Mouse (Mus musculus): ENCODE results near the gene Aldh16a1. TPM values are rescaled to one million over a fixed set of nuclear protein-coding genes. Genes with fewer than 3 reads are reported as not detected.

Gene Aldh16a1
- 10 to 100 TPM; 13.3 to 16.7 TPM for total RNA-seq (2021)

DNA sequence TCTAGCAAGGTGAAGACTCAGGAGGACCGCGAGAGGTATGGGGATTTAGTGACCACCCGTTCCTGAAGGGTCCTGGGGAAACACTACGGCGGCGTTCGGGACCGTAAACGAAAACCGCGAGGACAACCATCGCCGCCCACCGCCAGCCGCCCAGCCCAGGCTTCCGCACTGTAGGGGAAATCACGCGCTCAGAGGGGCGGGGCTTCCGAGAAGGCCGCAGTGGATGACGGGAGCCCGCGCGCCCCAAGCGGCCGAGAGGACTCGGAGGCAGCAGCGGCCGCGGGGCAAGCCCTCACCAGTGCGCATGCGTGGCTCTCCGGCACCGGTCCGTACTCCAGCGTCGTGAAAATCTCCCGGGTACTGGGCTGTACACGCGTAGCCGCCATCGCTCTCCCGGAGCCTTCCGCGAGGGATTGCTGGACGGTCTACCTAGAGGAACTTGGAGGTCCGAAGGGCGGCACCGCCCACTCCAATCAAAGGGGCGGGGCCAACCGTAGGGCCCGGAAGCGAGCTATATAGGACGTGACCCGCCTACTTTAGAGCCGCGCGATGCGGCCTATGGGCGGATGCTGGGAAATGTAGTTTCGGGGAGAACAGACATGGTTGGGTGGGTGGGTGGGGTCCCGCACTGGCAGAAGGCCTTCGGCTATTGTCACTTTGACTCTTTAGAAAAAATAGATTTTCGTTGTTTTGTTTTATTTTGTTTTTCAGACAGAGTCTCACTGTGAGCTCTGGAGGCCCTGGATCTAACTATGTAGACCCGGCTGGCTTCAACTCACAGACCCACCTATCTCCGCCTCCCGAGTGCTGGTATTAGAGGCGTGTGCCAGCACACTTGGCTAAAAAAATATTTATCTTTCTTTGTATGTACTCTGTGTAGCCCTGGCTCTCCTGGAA is at the start of gene Aldh16a1, which contains the start of gene Pih1d1:
Aldh16a1 (minus strand) TSS at position 489 of the 897 bp plus-strand sequence.
Pih1d1 (plus strand) TSS at position 208 of the 897 bp plus-strand sequence.
- intact Hi-C loops (cut with DNase I), result no loop called here
- DNase-seq (ENCODE audit: extremely low spot score in 1 of 2, low spot score in 2 of 2), result peak; percentile 94 to 99

DNA sequence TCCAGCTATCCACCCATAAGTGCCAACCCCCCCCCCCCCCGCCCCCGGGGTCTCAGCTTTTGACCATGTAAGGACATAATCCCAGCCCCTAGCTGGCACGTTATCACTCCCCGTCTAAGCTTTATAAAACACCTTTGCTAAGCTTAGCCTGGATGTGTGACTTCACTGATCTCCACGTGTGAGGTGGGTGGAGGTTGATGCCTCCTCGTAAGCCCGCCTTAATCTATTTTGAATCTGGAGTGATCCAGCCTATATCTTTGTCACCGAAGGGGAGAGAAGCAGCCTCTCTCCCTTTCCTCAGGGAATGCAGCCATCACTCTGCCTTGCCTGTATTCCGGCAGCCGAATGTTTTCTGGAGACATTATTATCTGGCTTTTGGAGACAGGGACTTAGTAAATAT is 48.3 kb upstream of the Aldh16a1 start:
- no peak for DNase-seq (ENCODE audit: extremely low spot score in 1 of 2, low spot score in 2 of 2)
- intact Hi-C loops (cut with DNase I), result no loop called here

DNA sequence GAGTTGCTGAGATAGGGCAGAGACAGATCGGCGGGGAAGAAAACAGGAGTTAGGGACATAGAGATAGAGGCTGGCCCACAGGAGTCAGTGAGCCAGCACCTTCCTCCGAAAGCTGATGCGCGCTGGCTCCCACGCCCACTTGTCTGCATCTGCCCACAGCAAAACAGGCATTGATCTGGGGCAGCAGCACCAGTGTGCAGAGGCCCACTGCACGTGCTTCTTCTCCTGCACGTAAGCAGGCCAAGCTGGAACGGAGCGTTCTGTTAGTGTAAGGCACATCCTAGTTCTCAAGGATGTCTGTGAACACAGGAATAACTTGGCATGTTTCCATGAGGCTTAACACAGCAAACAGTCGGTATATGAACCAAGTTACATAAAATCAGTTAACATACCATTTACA is 44.6 kb upstream of the Aldh16a1 start:
- DNase-seq (ENCODE audit: extremely low spot score in 1 of 2, low spot score in 2 of 2), result no peak
- intact Hi-C loops (cut with DNase I), result loop anchor here (5.0 kb wide), 2 partner anchors 37 to 117 kb away; partner anchors contain the start of gene Slc17a7

- DNase-seq (ENCODE audit: extremely low spot score in 1 of 2, low spot score in 2 of 2), result peak; percentile 48 to 81
- intact Hi-C loops (cut with DNase I), result loop anchor here (5.0 kb wide), 2 partner anchors 36 to 116 kb away; partner anchors contain the start of gene Slc17a7
Measured at GRCm38 (mm10) chr7:45198435-45198834, 44.1 kb upstream of the Aldh16a1 start.

DNA sequence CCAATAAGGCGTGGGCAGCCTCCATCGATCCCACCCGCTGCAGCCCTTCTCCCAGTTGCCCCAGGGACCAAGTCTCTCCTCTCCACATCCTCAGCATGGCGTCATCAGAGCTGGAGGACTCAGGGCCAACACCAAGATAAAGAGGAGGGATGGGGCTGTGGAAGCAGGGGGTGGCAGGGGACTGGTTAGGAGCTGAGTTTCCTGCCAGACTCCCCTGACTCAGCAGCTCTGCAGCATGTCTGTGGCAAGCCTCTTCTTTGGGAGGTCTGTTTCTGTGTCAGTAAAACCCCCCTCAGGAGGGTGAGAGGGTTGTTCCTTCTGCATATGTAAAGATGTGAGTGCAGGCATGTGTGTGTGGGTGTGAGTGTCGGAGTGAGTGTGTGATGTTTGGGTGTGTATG is 42.6 kb upstream of the Aldh16a1 start:
- DNase-seq (ENCODE audit: extremely low spot score in 1 of 2, low spot score in 2 of 2), result no peak
- intact Hi-C loops (cut with DNase I), result loop anchor here (5.0 kb wide), 2 partner anchors 35 to 115 kb away; partner anchors contain the start of gene Slc17a7

GRCm38 (mm10) chr7:45196176-45196535 is 41.8 kb upstream of the Aldh16a1 start:
- intact Hi-C loops (cut with DNase I), result loop anchor here (5.0 kb wide), 2 partner anchors 34 to 114 kb away; partner anchors contain the start of gene Slc17a7
- DNase-seq (ENCODE audit: extremely low spot score in 1 of 2, low spot score in 2 of 2), result no peak

- no peak for DNase-seq (ENCODE audit: extremely low spot score in 1 of 2, low spot score in 2 of 2)
- intact Hi-C loops (cut with DNase I), result loop anchor here (5.0 kb wide), 2 partner anchors 33 to 113 kb away; partner anchors contain the start of gene Slc17a7
Measured at GRCm38 (mm10) chr7:45195341-45196175, 41.2 kb upstream of the Aldh16a1 start.

DNA sequence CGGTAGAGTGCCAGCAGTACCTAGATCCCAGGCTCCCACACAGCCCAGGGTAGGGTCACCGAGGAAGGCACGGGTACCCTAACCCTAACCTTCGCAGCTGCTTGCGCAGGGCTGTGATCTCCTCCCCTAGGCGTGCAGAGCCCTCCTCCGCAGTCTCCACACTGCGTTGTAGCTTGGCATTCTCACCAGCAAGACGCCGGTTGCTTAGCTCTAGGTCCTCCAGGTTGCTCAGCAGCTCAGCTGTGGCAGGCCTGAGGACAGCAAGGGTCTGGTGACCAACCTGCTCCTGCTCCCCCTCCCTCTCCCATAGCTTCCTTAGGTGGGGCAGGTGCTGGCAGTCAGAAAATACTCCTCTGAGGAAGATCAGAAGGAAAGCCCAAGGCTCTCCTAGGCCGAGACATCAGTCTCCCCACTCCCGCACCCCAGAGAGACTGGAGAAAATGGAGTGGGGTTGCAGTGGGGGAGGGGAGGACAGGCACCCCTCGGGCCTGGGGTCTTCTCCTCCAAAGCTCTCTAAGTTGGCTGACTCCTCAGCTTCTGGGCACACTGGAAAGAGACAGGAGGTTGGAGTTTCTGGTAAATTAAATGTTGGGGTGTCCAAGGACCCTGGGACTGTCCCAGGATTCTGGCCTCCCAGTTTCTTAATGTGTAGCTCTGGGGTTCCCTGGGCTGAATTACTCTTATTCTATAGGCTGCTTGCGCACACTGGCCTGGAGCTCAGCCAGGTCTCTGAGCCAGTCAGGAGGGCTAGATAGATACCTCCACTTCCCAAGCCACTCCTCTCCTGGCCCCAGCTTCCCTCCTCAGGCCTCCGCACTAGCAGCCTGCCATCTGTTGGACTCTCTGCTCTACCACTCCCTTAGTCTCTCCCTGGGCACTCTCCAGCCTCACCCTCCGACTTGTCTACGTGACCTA is 39.7 kb upstream of the Aldh16a1 start:
- intact Hi-C loops (cut with DNase I), result no loop called here
- no peak for DNase-seq (ENCODE audit: extremely low spot score in 1 of 2, low spot score in 2 of 2)

DNA sequence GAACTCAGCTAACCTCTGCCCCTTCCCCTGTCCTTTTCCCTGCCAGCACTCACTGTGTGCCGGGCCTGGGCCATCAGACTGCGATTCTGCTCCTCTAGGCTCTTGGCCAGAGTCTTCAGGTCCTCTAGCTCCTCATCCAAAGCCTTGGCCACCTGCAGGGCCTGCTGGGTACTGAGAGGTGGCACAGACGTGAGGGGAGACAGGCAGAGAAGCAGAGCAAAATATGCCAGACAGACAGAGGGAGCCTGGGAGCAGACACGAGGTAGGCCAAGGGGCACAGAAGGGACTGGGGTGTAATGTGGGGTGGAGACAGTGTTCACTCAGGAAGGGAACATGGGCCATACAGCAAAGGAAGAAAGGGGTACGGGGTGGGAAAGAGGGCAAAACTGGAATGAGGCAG is 39.0 kb upstream of the Aldh16a1 start:
- intact Hi-C loops (cut with DNase I), result no loop called here
- DNase-seq (ENCODE audit: extremely low spot score in 1 of 2, low spot score in 2 of 2), result no peak

DNA sequence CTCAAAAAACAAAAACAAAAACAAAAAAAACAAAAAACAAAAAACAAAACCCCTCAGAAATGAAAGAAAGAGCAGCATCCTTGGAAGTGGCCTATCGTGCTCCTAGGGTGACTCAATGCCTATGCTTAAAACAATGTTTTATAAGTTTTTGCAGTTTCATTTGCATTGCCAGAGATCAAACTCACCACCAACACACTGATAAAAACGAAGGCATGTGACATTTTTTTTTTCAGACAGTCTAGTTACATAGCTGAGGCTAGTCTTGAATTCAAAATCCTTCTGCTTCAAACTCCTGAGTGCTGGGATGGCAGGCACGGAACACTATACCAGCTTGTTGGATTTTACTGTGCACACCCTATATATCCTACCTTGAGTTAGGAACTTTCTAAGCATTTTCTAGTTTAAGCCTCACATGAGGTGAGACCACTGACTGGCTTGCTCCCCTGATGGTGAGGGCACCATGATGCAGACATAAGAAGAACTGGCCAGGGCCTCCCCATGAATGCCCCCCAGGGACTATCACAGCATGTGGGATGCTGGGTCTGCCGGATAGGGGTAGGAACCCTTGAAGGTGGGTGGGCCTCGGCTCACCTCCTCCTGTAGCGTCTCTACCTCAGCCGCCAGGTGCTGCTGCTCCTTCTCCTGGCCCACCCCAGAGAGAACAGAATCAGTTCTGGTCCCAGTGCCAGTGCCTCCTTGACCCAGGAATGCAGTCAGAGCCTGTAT is 38.4 kb upstream of the Aldh16a1 start:
- intact Hi-C loops (cut with DNase I), result no loop called here
- DNase-seq (ENCODE audit: extremely low spot score in 1 of 2, low spot score in 2 of 2), result no peak

DNA sequence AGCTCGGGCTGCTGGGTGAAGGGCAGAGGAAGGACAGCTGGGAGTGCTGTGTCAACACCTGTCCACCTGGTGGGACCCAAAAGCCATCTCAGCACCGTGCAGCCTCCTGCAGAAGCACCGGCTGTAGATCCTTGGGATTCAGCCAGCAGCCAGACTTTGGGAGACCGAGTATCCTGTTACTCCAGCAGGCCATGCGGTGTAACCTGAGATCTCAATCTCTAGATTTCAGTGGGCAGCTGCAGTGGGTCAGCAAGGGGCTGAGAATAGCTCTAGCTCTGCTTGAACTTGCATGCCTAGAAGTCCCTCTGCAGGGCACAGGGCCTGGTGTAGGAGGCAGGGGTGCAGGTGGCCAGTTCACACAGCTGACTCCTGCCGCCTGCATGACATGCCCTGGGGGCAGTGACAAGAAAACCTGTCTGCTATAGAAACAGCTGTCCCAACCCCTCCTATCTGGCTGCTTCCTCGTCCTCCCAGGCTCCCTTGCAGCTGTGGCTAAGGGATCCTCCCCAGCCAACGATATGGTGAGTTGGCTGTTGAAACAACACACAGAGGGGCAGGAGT is 37.5 kb upstream of the Aldh16a1 start:
- no peak for DNase-seq (ENCODE audit: extremely low spot score in 1 of 2, low spot score in 2 of 2)
- intact Hi-C loops (cut with DNase I), result no loop called here

- intact Hi-C loops (cut with DNase I), result no loop called here
- no peak for DNase-seq (ENCODE audit: extremely low spot score in 1 of 2, low spot score in 2 of 2)
Measured at GRCm38 (mm10) chr7:45191161-45191560, 36.8 kb upstream of the Aldh16a1 start.

DNA sequence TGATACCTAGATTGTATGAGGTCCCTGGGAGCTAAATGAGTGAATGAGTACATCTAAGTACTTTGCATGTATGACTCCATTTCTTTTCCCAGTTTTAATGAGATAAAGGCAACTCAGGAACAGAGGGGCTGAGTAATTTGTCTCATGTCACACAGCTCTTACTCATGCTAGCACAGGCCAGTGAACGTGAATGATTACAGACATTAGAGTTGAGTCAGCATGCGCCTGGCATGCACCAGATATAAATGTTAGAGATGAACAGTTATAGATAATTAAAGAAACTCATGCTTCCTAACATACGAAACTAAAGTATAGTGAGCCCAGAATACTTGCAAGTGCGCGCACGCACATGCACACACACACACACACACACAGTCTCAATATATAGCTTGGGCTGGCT is 35.8 kb upstream of the Aldh16a1 start:
- intact Hi-C loops (cut with DNase I), result no loop called here

DNA sequence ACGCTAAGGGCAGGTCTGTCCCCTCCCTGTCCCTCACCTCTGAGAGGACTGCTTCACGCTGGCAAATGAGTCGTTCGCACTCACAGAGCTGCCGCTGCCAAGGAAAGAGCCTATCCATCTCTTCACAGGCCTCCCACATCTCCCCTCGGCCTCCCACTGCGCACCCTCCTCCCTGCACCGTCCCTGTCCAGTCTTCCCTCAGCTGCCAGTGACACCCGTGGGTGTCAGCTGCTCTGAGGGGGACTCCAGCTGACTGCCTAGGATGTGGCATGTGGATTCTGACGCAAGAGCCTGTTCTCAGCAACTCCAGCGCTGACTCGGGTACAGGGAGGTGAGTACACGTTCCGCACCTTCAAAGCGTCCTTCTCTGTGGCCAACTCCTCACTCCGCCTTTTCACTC is 35.2 kb upstream of the Aldh16a1 start:
- no peak for DNase-seq (ENCODE audit: extremely low spot score in 1 of 2, low spot score in 2 of 2)
- intact Hi-C loops (cut with DNase I), result no loop called here

More for the DNA sequence above, 35.8 kb upstream of the Aldh16a1 start:
- DNase-seq (ENCODE audit: extremely low spot score in 1 of 2, low spot score in 2 of 2), result no peak

DNA sequence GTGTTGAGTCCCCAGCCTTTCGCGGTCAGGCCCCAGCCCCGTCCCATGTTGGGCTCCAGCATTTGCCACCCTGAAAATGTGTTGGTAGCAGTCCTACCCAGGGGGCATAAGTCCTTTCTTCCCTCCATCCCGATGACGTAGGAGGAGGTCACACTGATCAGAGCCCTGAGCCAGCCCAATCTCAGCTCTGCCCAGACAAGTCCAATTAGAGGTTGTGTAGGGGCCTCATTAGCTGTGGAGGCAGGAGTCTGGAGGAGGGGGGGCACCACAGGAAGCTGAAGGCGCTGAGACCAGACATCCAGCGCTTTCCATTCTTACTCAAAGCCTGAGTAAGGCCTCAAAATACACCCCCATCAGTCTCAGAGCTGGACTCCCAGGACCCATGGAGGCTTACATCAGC is 31.5 kb upstream of the Aldh16a1 start:
- DNase-seq (ENCODE audit: extremely low spot score in 1 of 2, low spot score in 2 of 2), result no peak
- intact Hi-C loops (cut with DNase I), result no loop called here

DNA sequence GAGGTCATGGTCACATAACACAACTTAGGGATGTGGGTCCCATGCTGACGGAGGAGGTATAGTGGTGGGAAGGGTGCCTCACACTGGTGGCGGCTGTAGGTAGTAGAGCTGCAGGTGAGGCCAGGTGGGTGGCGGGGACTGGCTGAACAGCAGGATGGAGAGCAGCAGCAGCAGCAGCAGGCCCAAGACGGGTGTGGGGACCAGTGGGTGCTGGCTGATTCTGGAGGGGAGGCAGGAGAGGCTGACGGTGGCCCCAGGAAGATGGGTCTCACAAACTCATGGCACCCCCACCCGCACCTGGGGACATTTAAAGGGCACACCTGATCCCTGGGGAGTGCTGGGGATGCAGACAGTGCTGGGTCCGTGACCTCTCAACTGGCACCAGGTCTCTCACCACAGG is 29.3 kb upstream of the Aldh16a1 start:
- intact Hi-C loops (cut with DNase I), result no loop called here
- DNase-seq (ENCODE audit: extremely low spot score in 1 of 2, low spot score in 2 of 2), result no peak

GRCm38 (mm10) chr7:45182606-45183005 is 28.2 kb upstream of the Aldh16a1 start:
- intact Hi-C loops (cut with DNase I), result no loop called here
- no peak for DNase-seq (ENCODE audit: extremely low spot score in 1 of 2, low spot score in 2 of 2)

All from left cerebral cortex, postnatal 10 days (tissue).